Mouse (Mus musculus) kidney, adult 2 months (tissue): ENCODE measurements at regions not wholly inside any gene's neighbourhood (a gene's known extent, or its start where the extent isn't known, plus 50 kb on each side); places are given as distances from the start of the nearest gene placed in this dataset.

ENCODE experiments used
- DNase-seq: peaks from one replicate; pipeline ENCODE4 v3.0.0; 2021
- H3K27ac ChIP-seq: fragments of 200-500 bp; 2 replicates; pipeline ENCODE4 v1.5.1; 2012; ENCODE audit warnings: low read depth, low read length, control low read depth, inconsistent platforms; ENCODE audit not compliant: insufficient read depth
- H3K27me3 ChIP-seq: fragments of 200-500 bp; replicated peaks from 2 replicates; pipeline ENCODE4 v1.6.1; 2012; ENCODE audit warnings: mild to moderate bottlenecking, moderate library complexity, low read length, inconsistent platforms; ENCODE audit not compliant: control insufficient read depth, insufficient read depth
- H3K36me3 ChIP-seq: fragments of 200-500 bp; 2 replicates; pipeline ENCODE4 v1.6.1; 2012; ENCODE audit warnings: mild to moderate bottlenecking, moderate library complexity, low read length, inconsistent platforms; ENCODE audit not compliant: control insufficient read depth, insufficient read depth
- H3K4me1 ChIP-seq: fragments of 200-500 bp; 2 replicates; pipeline ENCODE4 v1.6.1; 2011; ENCODE audit warnings: low read length; ENCODE audit not compliant: control insufficient read depth, insufficient read depth
- H3K4me3 ChIP-seq: fragments of 200-500 bp; 2 replicates; pipeline ENCODE4 v1.5.1; 2011; ENCODE audit warnings: mild to moderate bottlenecking, low read depth, low read length, control low read depth; ENCODE audit not compliant: insufficient read depth
- CTCF ChIP-seq: fragments of 200-500 bp; conservative IDR thresholded peaks from 2 replicates; pipeline ENCODE4 v1.5.1; 2011; ENCODE audit warnings: low read depth, mild to moderate bottlenecking, control low read depth, low read length, moderate library complexity, mixed read lengths; ENCODE audit not compliant: insufficient read depth, insufficient read length
- POLR2A ChIP-seq: fragments of 200-500 bp; IDR thresholded peaks from one replicate; pipeline ENCODE4 v1.6.1; 2011; ENCODE audit warnings: low read depth, low read length, control low read depth
- WGBS: fragments of 180-500 bp; shearing (Covaris S2); methylation state at CpG from one replicate; pipeline ENCODE4 v1.1.7; 2018; 5-methylcytosine and 5-hydroxymethylcytosine counted together

- WGBS: 85% methylated on average over 7 of the region's 7 CpGs
Measured at GRCm38 (mm10) chr12:13042934-13043333, 101.2 kb upstream of the Mycn start.

GRCm38 (mm10) chr12:13035108-13035741 lies 93.5 kb upstream of the Mycn start:
- no peaks in the 10 kb centered on the region for H3K36me3 ChIP-seq
- TF ChIP-seq POLR2A (no peak), CTCF (no peak)
- no peaks in the 10 kb centered on the region for H3K27me3 ChIP-seq
- no peaks in the 10 kb centered on the region for H3K4me1 ChIP-seq
- no peak overlapping the region for H3K27ac ChIP-seq
- no peak overlapping the region for H3K4me3 ChIP-seq
- DNase-seq: no peak
- 90% methylated on average over 5 of the region's 5 CpGs for WGBS

More at GRCm38 (mm10) chr12:13042934-13043333, 101.2 kb upstream of the Mycn start:
- Histone ChIP-seq H3K36me3 (no peaks in the 10 kb centered on the region), H3K4me3 (no peak overlapping the region), H3K27me3 (no peaks in the 10 kb centered on the region), H3K4me1 (no peaks in the 10 kb centered on the region), H3K27ac (no peak overlapping the region)
- no peak for DNase-seq
- TF ChIP-seq CTCF (no peak), POLR2A (no peak)

- Histone ChIP-seq H3K36me3 (no peaks in the 10 kb centered on the region), H3K27me3 (no peaks in the 10 kb centered on the region), H3K4me3 (no peak overlapping the region), H3K4me1 (no peaks in the 10 kb centered on the region), H3K27ac (no peak overlapping the region)
- TF ChIP-seq CTCF (no peak), POLR2A (no peak)
- no peak for DNase-seq
- 76% methylated on average over 7 of the region's 7 CpGs for WGBS
Measured at GRCm38 (mm10) chr12:13030333-13030732, 88.6 kb upstream of the Mycn start.

- no peaks in the 10 kb centered on the region for H3K27me3 ChIP-seq
- DNase-seq: no peak
- H3K36me3 ChIP-seq: no peaks in the 10 kb centered on the region
- no peak overlapping the region for H3K4me3 ChIP-seq
- no peak overlapping the region for H3K27ac ChIP-seq
- TF ChIP-seq CTCF (no peak), POLR2A (no peak)
- no peaks in the 10 kb centered on the region for H3K4me1 ChIP-seq
- 24% methylated on average over 3 of the region's 3 CpGs for WGBS
Measured at GRCm38 (mm10) chr12:13028086-13028485, 86.4 kb upstream of the Mycn start.

GRCm38 (mm10) chr12:13026041-13026580 lies 84.4 kb upstream of the Mycn start:
- H3K4me3 ChIP-seq: no peak overlapping the region
- no peaks in the 10 kb centered on the region for H3K27me3 ChIP-seq
- peak; percentile 16 for DNase-seq
- H3K4me1 ChIP-seq: no peaks in the 10 kb centered on the region
- 58% methylated on average over 7 of the region's 7 CpGs for WGBS
- TF ChIP-seq CTCF: no peak
- TF ChIP-seq POLR2A: no peak
- H3K36me3 ChIP-seq: no peaks in the 10 kb centered on the region
- H3K27ac ChIP-seq: no peak overlapping the region

- Histone ChIP-seq H3K4me1 (no peaks in the 10 kb centered on the region), H3K27me3 (no peaks in the 10 kb centered on the region), H3K27ac (no peak overlapping the region), H3K36me3 (no peaks in the 10 kb centered on the region), H3K4me3 (no peak overlapping the region)
- no peak for DNase-seq
- 80% methylated on average over 8 of the region's 8 CpGs for WGBS
- no peak for TF ChIP-seq CTCF
- no peak for TF ChIP-seq POLR2A
Measured at GRCm38 (mm10) chr12:13024215-13024841, 82.6 kb upstream of the Mycn start.

- WGBS: 85% methylated on average over 9 of the region's 9 CpGs
- DNase-seq: no peak
- no peak for TF ChIP-seq CTCF
- no peak for TF ChIP-seq POLR2A
Measured at GRCm38 (mm10) chr12:13011023-13011761, 69.5 kb upstream of the Mycn start.

More at GRCm38 (mm10) chr12:13011023-13011761, 69.5 kb upstream of the Mycn start:
- Histone ChIP-seq H3K4me1 (no peaks in the 10 kb centered on the region), H3K27ac (no peak overlapping the region), H3K36me3 (no peaks in the 10 kb centered on the region), H3K27me3 (no peaks in the 10 kb centered on the region), H3K4me3 (no peak overlapping the region)
